Mouse (Mus musculus) stomach, postnatal 0 days (tissue): Measurements from ENCODE around the gene Krcc1. TPM values are rescaled to one million over a fixed set of nuclear protein-coding genes. Genes with fewer than 3 reads are reported as not detected.

Experiments
- ATAC-seq: fragments of 200-750 bp; cut with Nextera tagmentation; 2 replicates; pipeline ENCODE4 v1.8.0; 2017; ENCODE audit not compliant: low FRiP score, low TSS enrichment
- DNase-seq: peaks from one replicate; pipeline ENCODE4 v3.0.0-alpha.2; 2016; ENCODE audit warnings: low spot score
- H3K27ac ChIP-seq: fragments of 300-500 bp; sonication (generic); replicated peaks from 2 replicates; pipeline ENCODE4 v1.5.1; 2014; ENCODE audit warnings: mild to moderate bottlenecking, control low read depth
- H3K27me3 ChIP-seq: fragments of 300-500 bp; sonication (generic); 2 replicates; pipeline ENCODE4 v1.6.1; 2014; ENCODE audit warnings: low read length; ENCODE audit not compliant: control insufficient read depth, insufficient read depth
- H3K36me3 ChIP-seq: fragments of 300-500 bp; sonication (generic); 2 replicates; pipeline ENCODE4 v1.6.1; 2014; ENCODE audit warnings: low read length, mixed read lengths; ENCODE audit not compliant: control insufficient read depth, insufficient read depth
- H3K4me1 ChIP-seq: fragments of 300-500 bp; sonication (generic); replicated peaks from 2 replicates; pipeline ENCODE4 v1.6.1; 2014; ENCODE audit warnings: antibody characterized with exemption; ENCODE audit not compliant: control insufficient read depth, insufficient read depth
- H3K4me2 ChIP-seq: fragments of 300-500 bp; sonication (generic); replicated peaks from 2 replicates; pipeline ENCODE4 v1.6.1; 2014; ENCODE audit warnings: low read depth, mild to moderate bottlenecking, control low read depth, moderate library complexity
- H3K4me3 ChIP-seq: fragments of 300-500 bp; sonication (generic); 2 replicates; pipeline ENCODE4 v1.5.1; 2014; ENCODE audit warnings: low read depth, low read length, control low read depth
- H3K9ac ChIP-seq: fragments of 300-500 bp; sonication (generic); 2 replicates; pipeline ENCODE4 v1.6.1; 2014; ENCODE audit warnings: mild to moderate bottlenecking, low read length, control low read depth, mixed read lengths
- H3K9me3 ChIP-seq: fragments of 300-500 bp; sonication (generic); 2 replicates; pipeline ENCODE4 v1.6.1; 2016; ENCODE audit warnings: low read length; ENCODE audit not compliant: control insufficient read depth
- CTCF ChIP-seq: IDR thresholded peaks from 2 replicates; pipeline ENCODE4 v1.5.1; 2016; ENCODE audit warnings: antibody characterized with exemption, low read depth, mild to moderate bottlenecking, moderate library complexity
- EP300 ChIP-seq: optimal IDR thresholded peaks from 2 replicates; pipeline ENCODE3; 2016; ENCODE audit warnings: antibody characterized with exemption
- WGBS: fragments of 180-500 bp; shearing (Covaris S2); extraction: QIAGEN DNeasy Blood & Tissue Kit; methylation state at CpG from one replicate; pipeline ENCODE4 v1.1.7; 2014; 5-methylcytosine and 5-hydroxymethylcytosine counted together
- polyA plus RNA-seq: library from polyadenylated mRNA; unstranded; fragments of >200 nt; fragmentation: Nextera tagmentation; extraction: Ambion mirVana; gene quantifications from 2 replicates; pipeline ENCODE4 v1.2.1, GENCODE M21; 2015

Krcc1 gene
- polyA plus RNA-seq, 1 experiment from 2014 or later = 79.7 TPM

GRCm38 (mm10) chr6:71235944-71236343 lies 35.5 kb upstream of the Krcc1 start:
- 76% methylated on average over 3 of the region's 3 CpGs for WGBS
- H3K27ac ChIP-seq = no peak overlapping the region
- DNase-seq (no peak), ATAC-seq (no peak)
- H3K9ac ChIP-seq = no peak overlapping the region
- H3K4me2 ChIP-seq = no peak overlapping the region
- H3K4me1 ChIP-seq = no peaks in the 10 kb centered on the region
- no peaks in the 10 kb centered on the region for H3K36me3 ChIP-seq
- no peaks in the 10 kb centered on the region for H3K9me3 ChIP-seq
- H3K27me3 ChIP-seq = no peaks in the 10 kb centered on the region
- H3K4me3 ChIP-seq = no peak overlapping the region
- TF ChIP-seq EP300 (no peak), CTCF (no peak)

- WGBS = 59% methylated on average over 6 of the region's 6 CpGs
- no peak for ATAC-seq
Measured at GRCm38 (mm10) chr6:71236506-71236905, 35.0 kb upstream of the Krcc1 start.

DNA sequence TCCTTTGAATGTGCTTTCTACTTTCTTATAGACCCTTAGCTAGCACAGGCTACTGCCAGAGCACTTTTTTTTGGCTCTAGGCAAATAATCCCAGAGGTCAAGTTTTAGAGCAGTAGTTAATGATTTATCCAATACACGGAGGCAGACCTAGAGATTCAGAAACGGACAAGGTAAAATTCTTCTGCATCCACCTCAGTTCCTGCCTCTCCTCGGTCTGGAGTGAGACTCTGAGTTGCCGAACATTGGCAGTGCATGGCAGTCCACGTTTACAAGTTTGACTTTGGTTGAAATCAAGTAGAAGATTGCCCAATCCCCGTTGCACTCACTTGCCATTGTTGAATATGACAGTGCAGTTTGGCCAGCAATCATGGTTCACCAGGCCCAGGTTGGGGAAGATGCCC lies 34.4 kb upstream of the Krcc1 start:
- Histone ChIP-seq H3K9me3 (no peaks in the 10 kb centered on the region), H3K9ac (no peak overlapping the region), H3K4me3 (no peak overlapping the region), H3K27ac (no peak overlapping the region), H3K4me2 (no peak overlapping the region), H3K36me3 (no peaks in the 10 kb centered on the region), H3K4me1 (no peaks in the 10 kb centered on the region), H3K27me3 (no peaks in the 10 kb centered on the region)
- TF ChIP-seq CTCF = no peak
- TF ChIP-seq EP300 = no peak
- ATAC-seq (no peak), DNase-seq (no peak)
- 57% methylated on average over 6 of the region's 6 CpGs for WGBS

More at GRCm38 (mm10) chr6:71236506-71236905, 35.0 kb upstream of the Krcc1 start:
- no peak for DNase-seq
- Histone ChIP-seq H3K9me3 (no peaks in the 10 kb centered on the region), H3K4me2 (no peak overlapping the region), H3K9ac (no peak overlapping the region), H3K4me3 (no peak overlapping the region), H3K27me3 (no peaks in the 10 kb centered on the region), H3K27ac (no peak overlapping the region), H3K4me1 (no peaks in the 10 kb centered on the region), H3K36me3 (no peaks in the 10 kb centered on the region)
- TF ChIP-seq CTCF = no peak

DNA sequence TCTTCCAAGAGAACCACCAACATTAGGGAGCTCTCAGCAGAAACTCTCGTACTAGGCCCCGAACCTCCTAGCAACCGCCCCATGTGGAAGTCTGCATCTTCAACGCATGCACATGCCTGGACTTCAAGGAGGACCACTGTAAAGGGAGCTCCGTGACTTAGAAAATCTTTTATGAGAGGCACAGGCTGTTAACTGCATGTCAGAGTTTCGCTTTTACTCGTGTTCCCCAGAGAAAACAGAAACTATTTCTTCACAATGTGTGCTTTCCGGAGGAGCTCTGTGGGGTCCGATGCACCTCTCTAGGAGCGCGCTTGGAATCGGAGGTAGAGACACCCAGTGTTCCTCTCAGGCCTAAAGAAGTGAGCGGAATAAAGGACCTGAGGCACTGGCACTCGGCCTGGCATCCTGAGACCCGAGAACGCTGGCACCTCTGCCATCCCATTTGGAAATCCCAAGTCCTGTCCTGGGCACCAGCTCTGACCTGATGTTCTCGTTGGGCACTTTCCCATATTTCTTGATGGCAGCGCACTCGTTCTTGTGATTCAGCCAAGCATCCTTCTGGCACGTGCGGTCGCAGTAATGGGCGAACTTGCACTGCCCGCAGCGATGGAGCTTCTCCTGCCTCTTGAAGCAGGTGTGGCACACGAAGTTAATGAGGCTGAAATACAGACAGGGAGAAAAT lies 32.3 kb upstream of the Krcc1 start:
- no peak overlapping the region for H3K9ac ChIP-seq
- no peaks in the 10 kb centered on the region for H3K4me1 ChIP-seq
- no peaks in the 10 kb centered on the region for H3K9me3 ChIP-seq
- H3K4me2 ChIP-seq = no peak overlapping the region
- WGBS = 93% methylated on average over 26 of the region's 26 CpGs
- DNase-seq (no peak), ATAC-seq (no peak)
- no peak overlapping the region for H3K27ac ChIP-seq
- H3K36me3 ChIP-seq = no peaks in the 10 kb centered on the region
- TF ChIP-seq CTCF (no peak), EP300 (no peak)
- H3K27me3 ChIP-seq = no peaks in the 10 kb centered on the region
- H3K4me3 ChIP-seq = no peak overlapping the region

DNA sequence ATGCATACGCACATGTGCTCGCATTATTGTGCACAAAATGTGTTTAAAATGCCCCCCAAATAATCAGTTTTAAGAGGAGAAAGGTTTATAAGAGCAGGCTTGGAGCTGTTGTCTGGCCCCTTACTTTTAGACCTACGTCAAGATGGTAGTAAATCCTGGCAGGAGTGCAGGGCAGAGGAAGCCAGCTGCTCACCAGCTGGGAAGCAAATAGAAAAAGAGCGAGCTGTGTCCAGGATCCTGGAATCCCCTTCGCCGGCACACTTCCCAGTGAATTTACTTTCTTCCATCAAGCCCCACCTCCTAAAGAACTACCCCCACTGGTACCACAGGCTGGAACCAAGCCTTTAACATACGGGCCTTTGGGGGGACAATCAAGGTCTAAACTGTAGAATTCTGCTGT lies 30.6 kb upstream of the Krcc1 start:
- H3K27me3 ChIP-seq = no peaks in the 10 kb centered on the region
- DNase-seq = no peak
- no peak overlapping the region for H3K27ac ChIP-seq
- H3K4me3 ChIP-seq = no peak overlapping the region
- no peak overlapping the region for H3K9ac ChIP-seq
- TF ChIP-seq CTCF (no peak), EP300 (no peak)
- WGBS = 75% methylated on average over 7 of the region's 7 CpGs
- H3K9me3 ChIP-seq = no peaks in the 10 kb centered on the region
- no peak overlapping the region for H3K4me2 ChIP-seq
- ATAC-seq = no peak
- H3K4me1 ChIP-seq = no peaks in the 10 kb centered on the region
- H3K36me3 ChIP-seq = no peaks in the 10 kb centered on the region

GRCm38 (mm10) chr6:71242811-71243210 lies 28.7 kb upstream of the Krcc1 start:
- TF ChIP-seq CTCF (no peak), EP300 (no peak)
- WGBS = 60% methylated on average over 1 of the region's 1 CpGs
- DNase-seq = no peak
- Histone ChIP-seq H3K27ac (no peak overlapping the region), H3K4me3 (no peak overlapping the region), H3K9ac (no peak overlapping the region), H3K9me3 (no peaks in the 10 kb centered on the region), H3K36me3 (no peaks in the 10 kb centered on the region), H3K4me2 (no peak overlapping the region), H3K4me1 (no peaks in the 10 kb centered on the region), H3K27me3 (no peaks in the 10 kb centered on the region)
- no peak for ATAC-seq
